Mouse (Mus musculus) Patski (cell line): Measurements from ENCODE around the gene Gad2. TPM values are rescaled to one million over a fixed set of nuclear protein-coding genes. Genes with fewer than 3 reads are reported as not detected.
A peak's percentile ranks its signal among the peaks of the same experiment; 100 is the strongest.

Experiments used
- ATAC-seq: fragments of 100-300 bp; one replicate; pipeline ENCODE4 v1.8.0; 2021
- CTCF ChIA-PET: fragments of 350-600 bp; sonication (Branson Sonifier 250); formaldehyde crosslinking; loops from one replicate; lab custom pipeline; 2022; ENCODE audit warnings: inconsistent platforms; lab: Charles Lee
- POLR2A ChIA-PET: fragments of 350-600 bp; sonication (Branson Sonifier 250); formaldehyde crosslinking; loops from one replicate; lab custom pipeline; 2022; ENCODE audit warnings: antibody characterized with exemption, inconsistent platforms; lab: Charles Lee
- DNase-seq: peaks from one replicate; pipeline ENCODE4 v3.0.0-alpha.2; 2011; ENCODE audit warnings: low read depth, low spot score
- H3K27me3 ChIP-seq: fragments of 371-371 bp; one replicate; pipeline ENCODE4 v1.5.1; 2021
- CTCF ChIP-seq: fragments of 100-300 bp; IDR thresholded peaks from one replicate; pipeline ENCODE4 v1.5.1; 2021
- in situ Hi-C: fragments of 300-500 bp; cut with MboI; formaldehyde crosslinking; loops from 3 replicates; pipeline ENCODE4 v1.11.1; 2018; ENCODE audit warnings: low pct_unique_long_range_greater_than_20kb, mixed read lengths
- polyA plus RNA-seq: library from polyadenylated mRNA; unstranded; gene quantifications from one replicate; pipeline ENCODE4 v1.2.3, GENCODE M21; 2021

Gene Gad2
- polyA plus RNA-seq, 1 experiment from 2014 or later, result not detected

DNA sequence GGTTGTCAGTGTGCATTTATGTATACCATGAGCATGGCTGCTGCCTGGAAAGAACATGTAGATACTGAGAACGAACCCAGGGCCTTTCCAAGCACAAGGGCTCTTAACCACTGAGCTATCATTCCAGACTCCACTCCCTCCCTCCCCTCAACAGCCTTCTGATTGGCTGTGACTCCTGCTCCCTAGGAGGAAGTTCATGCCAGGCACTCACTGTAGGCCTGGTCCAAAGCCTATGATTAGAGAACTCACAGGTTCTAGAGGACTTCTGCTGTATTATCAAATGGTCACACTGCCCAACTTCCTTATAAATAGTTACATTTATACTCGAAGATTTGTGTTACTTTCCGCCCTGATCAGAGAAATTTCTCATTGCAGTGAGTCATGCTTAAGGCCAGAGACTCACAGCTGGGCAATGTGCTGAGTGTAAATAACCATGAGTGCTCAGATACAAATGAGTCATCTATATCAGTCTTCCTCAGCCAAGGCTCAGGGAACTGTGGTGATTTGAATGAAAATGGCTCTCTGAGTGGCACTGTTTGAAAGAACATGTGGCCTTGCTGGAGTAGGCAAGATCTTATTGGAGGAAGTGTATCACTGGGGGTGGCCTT, 102.0 kb downstream of the Gad2 start:
- ATAC-seq (no peak), DNase-seq (no peak)
- ChIA-PET POLR2A (no interaction called here), CTCF (interaction anchor here (1.9 kb wide), 1 partner anchor 766 kb away, joined by 8 read pairs; no protein-coding TSS in a partner anchor)
- in situ Hi-C loops, result loop anchor here (5.0 to 25.0 kb wide), 2 partner anchors 767 to 1437 kb away; no protein-coding TSS in a partner anchor
- TF ChIP-seq CTCF, result no peak
- H3K27me3 ChIP-seq, result no peaks in the 10 kb centered on the region

DNA sequence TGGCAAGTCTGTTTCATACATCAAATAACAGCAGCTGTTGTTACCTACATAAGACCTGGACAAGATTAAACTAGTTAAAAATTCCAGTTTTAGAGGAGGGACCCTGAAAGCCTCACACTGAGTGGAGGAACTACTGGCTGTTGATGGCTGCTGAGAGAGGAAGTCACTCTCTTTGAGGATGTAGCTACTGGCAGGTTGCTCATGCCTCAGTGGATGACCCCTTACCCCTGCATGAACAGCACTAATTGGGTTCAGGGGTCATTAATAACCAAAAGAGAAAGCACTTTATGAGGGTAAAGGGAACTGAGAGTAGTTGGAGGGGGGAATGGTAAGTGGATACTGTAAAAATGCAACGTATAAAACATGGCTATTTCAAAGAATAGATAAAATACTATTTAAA, 105.1 kb downstream of the Gad2 start:
- CTCF ChIA-PET, result no interaction called here
- DNase-seq, result no peak
- H3K27me3 ChIP-seq, result peaks cover 4% of the 10 kb centered on the region
- no peak for ATAC-seq
- TF ChIP-seq CTCF, result no peak
- POLR2A ChIA-PET, result no interaction called here
- in situ Hi-C loops, result no loop called here

DNA sequence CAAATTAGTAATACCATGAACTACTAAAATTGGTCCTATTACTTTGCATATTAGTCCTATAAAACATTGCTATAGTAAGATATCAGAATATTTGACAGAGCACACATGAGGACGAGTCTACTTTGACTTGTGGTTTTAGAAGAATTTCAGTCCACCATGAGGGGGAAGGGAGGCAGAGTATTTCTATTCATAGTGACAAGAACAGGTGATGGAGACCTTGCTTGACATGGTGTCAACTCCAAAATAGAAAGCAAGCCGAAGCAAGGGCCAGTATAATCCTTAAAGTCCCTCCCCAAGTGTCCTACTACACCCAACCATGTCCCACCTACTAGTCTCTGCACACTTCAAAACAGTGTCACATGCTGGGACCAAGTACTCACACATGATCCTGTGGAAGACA, 114.1 kb downstream of the Gad2 start:
- ChIA-PET CTCF (no interaction called here), POLR2A (no interaction called here)
- DNase-seq, result no peak
- no peaks in the 10 kb centered on the region for H3K27me3 ChIP-seq
- in situ Hi-C loops, result no loop called here
- no peak for TF ChIP-seq CTCF
- no peak for ATAC-seq

DNA sequence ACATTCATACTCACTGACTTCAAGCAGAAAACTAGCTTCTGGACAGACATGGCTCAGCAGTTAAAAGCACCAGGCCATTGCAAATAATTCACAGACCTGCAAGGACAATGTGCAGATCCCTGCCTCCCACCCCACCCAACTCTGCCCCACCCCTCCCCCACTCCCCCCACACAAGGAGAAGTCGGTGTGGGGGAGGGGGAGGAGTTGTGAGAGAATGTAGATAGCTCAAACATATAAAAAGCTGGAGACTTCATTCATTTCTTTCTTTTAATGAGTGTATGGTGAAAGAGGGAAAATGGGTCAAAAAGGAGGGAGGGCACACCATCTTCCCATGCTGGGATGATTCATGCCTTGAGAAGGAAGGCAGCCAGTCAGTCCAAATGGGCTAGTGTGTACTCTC, 117.4 kb downstream of the Gad2 start:
- POLR2A ChIA-PET, result no interaction called here
- DNase-seq (peak; percentile 7), ATAC-seq (no peak)
- in situ Hi-C loops, result no loop called here
- CTCF ChIA-PET, result interaction anchor here (1.0 kb wide), 1 partner anchor 13 kb away, joined by 3 read pairs; no protein-coding TSS in a partner anchor
- peaks cover 3% of the 10 kb centered on the region for H3K27me3 ChIP-seq
- TF ChIP-seq CTCF, result no peak

DNA sequence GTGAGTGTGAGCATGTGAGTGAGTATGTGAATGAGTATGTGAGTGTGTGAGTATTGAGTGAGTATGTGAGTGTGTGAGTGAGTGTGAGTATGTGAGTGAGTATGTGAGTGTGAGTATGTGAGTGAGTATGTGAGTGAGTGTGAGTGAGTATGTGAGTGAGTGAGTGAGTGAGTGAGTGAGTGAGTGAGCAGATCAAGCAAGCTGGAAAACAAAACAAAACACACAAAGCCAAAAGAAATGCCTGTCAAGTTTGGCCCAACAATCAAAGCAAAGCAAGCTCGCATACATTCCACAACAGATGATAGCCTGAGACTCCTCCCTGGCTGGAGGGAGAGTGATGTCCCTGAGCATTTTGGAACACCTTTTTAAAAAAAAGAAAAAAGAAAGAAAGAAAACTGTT, 118.4 kb downstream of the Gad2 start:
- peaks cover 4% of the 10 kb centered on the region for H3K27me3 ChIP-seq
- CTCF ChIA-PET, result no interaction called here
- ATAC-seq (no peak), DNase-seq (no peak)
- POLR2A ChIA-PET, result no interaction called here
- in situ Hi-C loops, result no loop called here
- no peak for TF ChIP-seq CTCF

DNA sequence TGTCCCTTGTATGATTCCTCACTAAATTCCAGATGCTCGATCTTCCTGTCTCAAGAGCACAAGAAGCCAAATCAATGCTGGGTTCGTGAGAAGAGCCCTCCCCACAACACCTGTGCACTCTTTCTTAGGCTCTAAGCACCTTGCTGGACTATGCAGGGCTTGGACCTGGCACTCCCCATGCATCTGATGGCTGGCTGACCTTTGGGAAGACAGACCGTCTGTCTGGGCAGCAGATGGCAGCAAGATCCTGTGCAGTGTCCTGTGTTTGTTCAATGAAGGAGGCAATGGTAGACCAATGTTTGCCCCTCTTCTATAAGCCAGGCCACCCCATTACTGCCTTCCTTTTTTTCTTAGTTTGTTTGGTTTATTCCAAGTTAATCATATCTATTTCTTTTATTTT, 119.2 kb downstream of the Gad2 start:
- no peak for ATAC-seq
- no peak for DNase-seq
- POLR2A ChIA-PET, result no interaction called here
- TF ChIP-seq CTCF, result no peak
- peaks cover 6% of the 10 kb centered on the region for H3K27me3 ChIP-seq
- CTCF ChIA-PET, result no interaction called here
- in situ Hi-C loops, result no loop called here

Other genes starting within 250 kb of the Gad2 start
- gene Apbb1ip, start 151.9 kb downstream of the Gad2 start, polyA plus RNA-seq, result not detected